Mouse (Mus musculus): Measurements from ENCODE around the gene Atp6v0a4.

Atp6v0a4 gene

GRCm38 (mm10) chr6:38124207-38124835 lies at the start of gene Atp6v0a4:
Gene Atp6v0a4, minus strand, starts transcription at chr6:38124586.
- DNase-seq: no peak

- DNase-seq: no peak
Measured at GRCm38 (mm10) chr6:38165385-38165784, 41.0 kb upstream of the Atp6v0a4 start.

GRCm38 (mm10) chr6:38164705-38165104 lies 40.3 kb upstream of the Atp6v0a4 start:
- DNase-seq: no peak

- no peak for DNase-seq
Measured at GRCm38 (mm10) chr6:38162825-38163504, 38.6 kb upstream of the Atp6v0a4 start.

GRCm38 (mm10) chr6:38160556-38160955 lies 36.2 kb upstream of the Atp6v0a4 start:
- no peak for DNase-seq

- peak; percentile 80 for DNase-seq
Measured at GRCm38 (mm10) chr6:38160102-38160501, 35.7 kb upstream of the Atp6v0a4 start.

- DNase-seq: no peak
Measured at GRCm38 (mm10) chr6:38159576-38159975, 35.2 kb upstream of the Atp6v0a4 start.

GRCm38 (mm10) chr6:38157925-38158324 lies 33.5 kb upstream of the Atp6v0a4 start:
- no peak for DNase-seq

- no peak for DNase-seq
Measured at GRCm38 (mm10) chr6:38156204-38156603, 31.8 kb upstream of the Atp6v0a4 start.

- no peak for DNase-seq
Measured at GRCm38 (mm10) chr6:38152305-38152704, 27.9 kb upstream of the Atp6v0a4 start.

GRCm38 (mm10) chr6:38149483-38149882 lies 25.1 kb upstream of the Atp6v0a4 start:
- no peak for DNase-seq

GRCm38 (mm10) chr6:38148626-38149025 lies 24.2 kb upstream of the Atp6v0a4 start:
- no peak for DNase-seq

GRCm38 (mm10) chr6:38147301-38147700 lies 22.9 kb upstream of the Atp6v0a4 start:
- no peak for DNase-seq

GRCm38 (mm10) chr6:38145463-38146065 lies 21.2 kb upstream of the Atp6v0a4 start:
- no peak for DNase-seq

GRCm38 (mm10) chr6:38144161-38144998 lies 20.0 kb upstream of the Atp6v0a4 start:
- no peak for DNase-seq

GRCm38 (mm10) chr6:38140402-38140801 lies 16.0 kb upstream of the Atp6v0a4 start:
- DNase-seq: no peak

GRCm38 (mm10) chr6:38139086-38139485 lies 14.7 kb upstream of the Atp6v0a4 start:
- DNase-seq: no peak

GRCm38 (mm10) chr6:38134806-38135559 lies 10.6 kb upstream of the Atp6v0a4 start:
- DNase-seq: peak; percentile 70

- peak; percentile 69 for DNase-seq
Measured at GRCm38 (mm10) chr6:38131801-38132231, 7.4 kb upstream of the Atp6v0a4 start.

- DNase-seq: no peak
Measured at GRCm38 (mm10) chr6:38129883-38130282, 5.5 kb upstream of the Atp6v0a4 start.

GRCm38 (mm10) chr6:38128115-38128514 lies 3.7 kb upstream of the Atp6v0a4 start:
- no peak for DNase-seq

- DNase-seq: no peak
Measured at GRCm38 (mm10) chr6:38125462-38125861, 1.1 kb upstream of the Atp6v0a4 start.

All from cerebellum, adult 11-12 months (tissue).